Mouse (Mus musculus) liver, embryonic 14.5 days (tissue): ENCODE measurements around the gene Olfr763.

ENCODE experiments used
- CTCF ChIP-seq: IDR thresholded peaks from 2 replicates; pipeline ENCODE4 v1.5.1; 2016; ENCODE audit warnings: antibody characterized with exemption, low read depth, control low read depth
- EP300 ChIP-seq: IDR thresholded peaks from 2 replicates; pipeline ENCODE4 v1.6.1; 2016; ENCODE audit warnings: antibody characterized with exemption, low read depth

GRCm38 (mm10) chr10:129010288-129010841 is at the start of gene Olfr763:
- no peak for TF ChIP-seq EP300
- TF ChIP-seq CTCF = no peak
